8 mouse cellular contexts compared by ENCODE assay signal in genomic region chr19:10033211-10033973, GRCm38 (mm10). TPM values are rescaled to one million over a fixed set of nuclear protein-coding genes. Genes with fewer than 3 reads are reported as not detected.
A peak's percentile ranks its signal among the peaks of the same experiment; 100 is the strongest.
DNase-seq lines count a peak whose midpoint lies in the region; ATAC-seq and TF ChIP-seq lines count a peak whose summit lies in the region.

No protein-coding gene starts in this region.

- H3K27ac ChIP-seq in heart, embryonic 10.5 days = 0 out of 2 replicates have a peak overlapping the region, but pooled peaks have one; percentile 37
- H3K27ac ChIP-seq in forebrain, embryonic 14.5 days (ENCODE audit: low read depth, low read length) = no peak overlapping the region
- no peak overlapping the region for H3K27ac ChIP-seq in intestine, embryonic 16.5 days (ENCODE audit: low read length)
- no peak overlapping the region for H3K27ac ChIP-seq in liver, adult 2 months (replicated peaks; ENCODE audit: insufficient read depth, low read depth, low read length)
- H3K27ac ChIP-seq in midbrain, embryonic 16.5 days (ENCODE audit: low read length) = no peak overlapping the region
- H3K27ac ChIP-seq in thymus, adult 2 months (ENCODE audit: control insufficient read depth, insufficient read depth, low read length) = no peak overlapping the region

- TF ChIP-seq POLR2A in liver, adult 2 months (IDR thresholded peaks at IDR 0.05; ENCODE audit: extremely low read depth, insufficient read depth, low read length) = no peak
- no peak for TF ChIP-seq POLR2A in thymus, adult 2 months (IDR thresholded peaks at IDR 0.05; ENCODE audit: control insufficient read depth, extremely low read depth, insufficient read depth, low read length, poor library complexity)

- 41% methylated on average over 8 of the region's 8 CpGs for WGBS in heart, embryonic 10.5 days
- WGBS in forebrain, embryonic 14.5 days = 30% methylated on average over 8 of the region's 8 CpGs
- WGBS in intestine, embryonic 16.5 days = 41% methylated on average over 8 of the region's 8 CpGs
- WGBS in liver, adult 2 months = 51% methylated on average over 8 of the region's 8 CpGs
- WGBS in midbrain, embryonic 16.5 days = 33% methylated on average over 8 of the region's 8 CpGs
- 53% methylated on average over 8 of the region's 8 CpGs for WGBS in thymus, adult 2 months

- H3K9ac ChIP-seq in forebrain, embryonic 14.5 days (ENCODE audit: low read length) = no peak overlapping the region
- no peak overlapping the region for H3K9ac ChIP-seq in intestine, embryonic 16.5 days (ENCODE audit: low read depth, low read length)
- no peak overlapping the region for H3K9ac ChIP-seq in liver, adult 2 months (ENCODE audit: low read depth, low read length)
- no peak overlapping the region for H3K9ac ChIP-seq in midbrain, embryonic 16.5 days (ENCODE audit: low read depth, low read length)

- peaks cover 51% of the 10 kb centered on the region for H3K36me3 ChIP-seq in heart, embryonic 10.5 days
- H3K36me3 ChIP-seq in forebrain, embryonic 14.5 days (ENCODE audit: control insufficient read depth, insufficient read depth, low read length) = no peaks in the 10 kb centered on the region
- H3K36me3 ChIP-seq in intestine, embryonic 16.5 days (ENCODE audit: control insufficient read depth, insufficient read depth, low read length) = no peaks in the 10 kb centered on the region
- H3K36me3 ChIP-seq in liver, adult 2 months (ENCODE audit: control insufficient read depth, insufficient read depth, low read length) = no peaks in the 10 kb centered on the region
- no peaks in the 10 kb centered on the region for H3K36me3 ChIP-seq in midbrain, embryonic 16.5 days (ENCODE audit: control insufficient read depth, insufficient read depth, low read length)
- no peaks in the 10 kb centered on the region for H3K36me3 ChIP-seq in thymus, adult 2 months (ENCODE audit: control insufficient read depth, insufficient read depth, low read length)

- H3K9me3 ChIP-seq in heart, embryonic 10.5 days = no peaks in the 10 kb centered on the region
- H3K9me3 ChIP-seq in forebrain, embryonic 14.5 days (replicated peaks; ENCODE audit: control insufficient read depth, low read length) = no peaks in the 10 kb centered on the region
- no peaks in the 10 kb centered on the region for H3K9me3 ChIP-seq in intestine, embryonic 16.5 days (ENCODE audit: control insufficient read depth, low read length)
- H3K9me3 ChIP-seq in midbrain, embryonic 16.5 days (replicated peaks; ENCODE audit: control insufficient read depth, low read length, poor library complexity, severe bottlenecking) = no peaks in the 10 kb centered on the region

- DNase-seq in heart, embryonic 10.5 days (ENCODE audit: low spot score) = peak; percentile 85
- DNase-seq in heart, adult 8-10 months (ENCODE audit: low spot score) = no peak
- peak; percentile 82 for DNase-seq in forebrain, embryonic 14.5 days (ENCODE audit: low spot score)
- peak; percentile 53 for DNase-seq in liver, adult 2 months (ENCODE audit: extremely low read depth, low read depth, low spot score)
- peak; percentile 61 for DNase-seq in thymus, adult 2 months

- no peak overlapping the region for H3K4me3 ChIP-seq in heart, embryonic 10.5 days
- H3K4me3 ChIP-seq in forebrain, embryonic 14.5 days (ENCODE audit: low read depth, low read length) = no peak overlapping the region
- H3K4me3 ChIP-seq in intestine, embryonic 16.5 days (ENCODE audit: low read length) = no peak overlapping the region
- H3K4me3 ChIP-seq in liver, adult 2 months (ENCODE audit: insufficient read depth, low read depth, low read length) = no peak overlapping the region
- H3K4me3 ChIP-seq in midbrain, embryonic 16.5 days (ENCODE audit: low read depth, low read length) = no peak overlapping the region
- no peak overlapping the region for H3K4me3 ChIP-seq in thymus, adult 2 months (ENCODE audit: control insufficient read depth, insufficient read depth, low read length)

- peaks cover 5% of the 10 kb centered on the region; the same call in 1 of the 2 replicates for H3K4me1 ChIP-seq in heart, embryonic 10.5 days
- no peaks in the 10 kb centered on the region for H3K4me1 ChIP-seq in forebrain, embryonic 14.5 days (ENCODE audit: control insufficient read depth, insufficient read depth, low read length)
- peaks cover 1% of the 10 kb centered on the region for H3K4me1 ChIP-seq in intestine, embryonic 16.5 days (ENCODE audit: control insufficient read depth, insufficient read depth, low read length)
- H3K4me1 ChIP-seq in liver, adult 2 months (ENCODE audit: control insufficient read depth, insufficient read depth, low read length) = peaks cover under 1% of the 10 kb centered on the region
- no peaks in the 10 kb centered on the region for H3K4me1 ChIP-seq in midbrain, embryonic 16.5 days (ENCODE audit: control insufficient read depth, insufficient read depth, low read length)
- H3K4me1 ChIP-seq in thymus, adult 2 months (replicated peaks; ENCODE audit: control insufficient read depth, insufficient read depth, low read length) = no peaks in the 10 kb centered on the region

- 0 out of 2 replicates have a peak, but pooled peaks cover 7% of the 10 kb centered on the region for H3K27me3 ChIP-seq in heart, embryonic 10.5 days (ENCODE audit: insufficient read depth, poor library complexity, severe bottlenecking)
- H3K27me3 ChIP-seq in forebrain, embryonic 14.5 days (replicated peaks; ENCODE audit: control insufficient read depth, insufficient read depth, low read length) = no peaks in the 10 kb centered on the region
- no peaks in the 10 kb centered on the region for H3K27me3 ChIP-seq in intestine, embryonic 16.5 days (replicated peaks; ENCODE audit: control insufficient read depth, insufficient read depth, low read length)
- H3K27me3 ChIP-seq in liver, adult 2 months (ENCODE audit: control insufficient read depth, insufficient read depth, low read length) = no peaks in the 10 kb centered on the region
- H3K27me3 ChIP-seq in midbrain, embryonic 16.5 days (ENCODE audit: control insufficient read depth, insufficient read depth, low read depth, low read length) = no peaks in the 10 kb centered on the region
- no peaks in the 10 kb centered on the region for H3K27me3 ChIP-seq in thymus, adult 2 months (ENCODE audit: control insufficient read depth, insufficient read depth, low read length)

- peak; percentile 87 for TF ChIP-seq CTCF in liver, adult 2 months (IDR thresholded peaks at IDR 0.05; ENCODE audit: low read depth, low read length)
- TF ChIP-seq CTCF in thymus, adult 2 months (IDR thresholded peaks at IDR 0.05; ENCODE audit: borderline replicate concordance, control insufficient read depth, extremely low read depth, insufficient read depth, low read length, poor library complexity) = no peak; the same call in 1 of the 2 replicates

- H3K79me2 ChIP-seq in liver, adult 2 months (ENCODE audit: control insufficient read depth, insufficient read depth, low read length) = no peaks in the 10 kb centered on the region

- no peak overlapping the region for H3K4me2 ChIP-seq in forebrain, embryonic 14.5 days (ENCODE audit: low read length)
- no peak overlapping the region for H3K4me2 ChIP-seq in intestine, embryonic 16.5 days (ENCODE audit: low read depth, low read length)
- H3K4me2 ChIP-seq in midbrain, embryonic 16.5 days (ENCODE audit: low read length) = no peak overlapping the region

- ATAC-seq in cerebellum, adult (ENCODE audit: insufficient number of reproducible peaks, low FRiP score, low TSS enrichment) = peak; percentile 62; the same call in 1 of the 2 replicates
- ATAC-seq in forebrain, embryonic 14.5 days = peak; percentile 79
- peak; percentile 18; the same call in 1 of the 2 replicates for ATAC-seq in intestine, embryonic 16.5 days
- peak; percentile 56 for ATAC-seq in midbrain, embryonic 16.5 days

RNA-seq across cellular contexts. Expression of gene Fads3, which starts 8.0 kb away (rescaled TPM):
- 16.5 and 19.0 TPM in 2 replicates for polyA plus RNA-seq in heart, embryonic 10.5 days (2016; fragmentation: Nextera tagmentation; extraction: Ambion mirVana)
- 10 to 100 TPM; 34.9 to 43.8 (median 37.4) TPM for total RNA-seq in heart, adult 8-10 months (2022)
- polyA plus RNA-seq in forebrain, embryonic 14.5 days (2014; fragmentation: Nextera tagmentation; extraction: Ambion mirVana) = 9.6 and 12.5 TPM in 2 replicates
- 12.4 and 13.0 TPM in 2 replicates for polyA plus RNA-seq in intestine, embryonic 16.5 days (2015; fragmentation: Nextera tagmentation; extraction: Ambion mirVana)
- total RNA-seq in liver, adult 2 months (2014; rRNA removed) = 1.4 and 2.8 TPM in 2 replicates
- 4.8 TPM in 2 replicates for polyA plus RNA-seq in liver, adult 2 months (2012; rRNA removed)
- polyA plus RNA-seq in midbrain, embryonic 16.5 days (2015; fragmentation: Nextera tagmentation; extraction: Ambion mirVana) = 31.6 and 38.2 TPM in 2 replicates
- polyA plus RNA-seq in thymus, adult 2 months (2012; rRNA removed) = 13.6 and 19.9 TPM in 2 replicates

RNA-seq across cellular contexts. Expression of gene Rab3il1, which starts 31.9 kb away (rescaled TPM):
- 51.5 and 57.6 TPM in 2 replicates for polyA plus RNA-seq in heart, embryonic 10.5 days (2016; fragmentation: Nextera tagmentation; extraction: Ambion mirVana)
- total RNA-seq in heart, adult 8-10 months (2022) = 1 to 10 TPM; 6.3 to 8.1 (median 7.5) TPM
- polyA plus RNA-seq in forebrain, embryonic 14.5 days (2014; fragmentation: Nextera tagmentation; extraction: Ambion mirVana) = 20.6 and 21.5 TPM in 2 replicates
- 45.7 and 48.8 TPM in 2 replicates for polyA plus RNA-seq in intestine, embryonic 16.5 days (2015; fragmentation: Nextera tagmentation; extraction: Ambion mirVana)
- total RNA-seq in liver, adult 2 months (2014; rRNA removed) = 3.1 and 4.0 TPM in 2 replicates
- polyA plus RNA-seq in liver, adult 2 months (2012; rRNA removed) = 3.1 and 3.8 TPM in 2 replicates
- 21.4 and 21.8 TPM in 2 replicates for polyA plus RNA-seq in midbrain, embryonic 16.5 days (2015; fragmentation: Nextera tagmentation; extraction: Ambion mirVana)
- 12.8 and 15.7 TPM in 2 replicates for polyA plus RNA-seq in thymus, adult 2 months (2012; rRNA removed)

RNA-seq across cellular contexts. Expression of gene Best1, which starts 32.0 kb away (rescaled TPM):
- 0.73 and 0.95 TPM in 2 replicates for polyA plus RNA-seq in heart, embryonic 10.5 days (2016; fragmentation: Nextera tagmentation; extraction: Ambion mirVana)
- total RNA-seq in heart, adult 8-10 months (2022) = under 1 TPM in 2 of 4 experiments, not detected in 2; 0.14 to 0.65 TPM
- 1.1 and 1.4 TPM in 2 replicates for polyA plus RNA-seq in forebrain, embryonic 14.5 days (2014; fragmentation: Nextera tagmentation; extraction: Ambion mirVana)
- polyA plus RNA-seq in intestine, embryonic 16.5 days (2015; fragmentation: Nextera tagmentation; extraction: Ambion mirVana) = 0.42 and 0.72 TPM in 2 replicates
- not detected in 2 replicates for total RNA-seq in liver, adult 2 months (2014; rRNA removed)
- polyA plus RNA-seq in liver, adult 2 months (2012; rRNA removed) = 0.05 TPM in 1 of 2 replicates, not detected in the other
- polyA plus RNA-seq in midbrain, embryonic 16.5 days (2015; fragmentation: Nextera tagmentation; extraction: Ambion mirVana) = 2.9 TPM in 2 replicates
- 0.31 and 0.33 TPM in 2 replicates for polyA plus RNA-seq in thymus, adult 2 months (2012; rRNA removed)

RNA-seq across cellular contexts. Expression of gene Fth1, which starts 53.0 kb away (rescaled TPM):
- 1,706 and 1,823 TPM in 2 replicates for polyA plus RNA-seq in heart, embryonic 10.5 days (2016; fragmentation: Nextera tagmentation; extraction: Ambion mirVana)
- 1,000 to 10,000 TPM; 2,773 to 3,210 (median 2,950) TPM for total RNA-seq in heart, adult 8-10 months (2022)
- 1,442 and 1,550 TPM in 2 replicates for polyA plus RNA-seq in forebrain, embryonic 14.5 days (2014; fragmentation: Nextera tagmentation; extraction: Ambion mirVana)
- 2,278 and 2,351 TPM in 2 replicates for polyA plus RNA-seq in intestine, embryonic 16.5 days (2015; fragmentation: Nextera tagmentation; extraction: Ambion mirVana)
- total RNA-seq in liver, adult 2 months (2014; rRNA removed) = 1,154 and 1,241 TPM in 2 replicates
- 7,340 and 8,771 TPM in 2 replicates for polyA plus RNA-seq in liver, adult 2 months (2012; rRNA removed)
- 1,587 and 1,694 TPM in 2 replicates for polyA plus RNA-seq in midbrain, embryonic 16.5 days (2015; fragmentation: Nextera tagmentation; extraction: Ambion mirVana)
- 2,238 and 2,885 TPM in 2 replicates for polyA plus RNA-seq in thymus, adult 2 months (2012; rRNA removed)

Comparison
In these comparisons a context has a peak if more than half of its experiments do, and no peak if none do; other contexts are left out.
1. ATAC-seq: peak in every context shown above with its lines; median percentile 79 in forebrain, embryonic 14.5 days; 62 in cerebellum, adult; 56 in midbrain, embryonic 16.5 days; 18 in intestine, embryonic 16.5 days.